Mouse (Mus musculus) retina, embryonic 14.5 days (tissue): ENCODE data around the gene Rragc.

Source experiments
- DNase-seq: peaks from one replicate; pipeline ENCODE4 v3.0.0-alpha.2; 2015; ENCODE audit warnings: low spot score

The Rragc gene

DNA sequence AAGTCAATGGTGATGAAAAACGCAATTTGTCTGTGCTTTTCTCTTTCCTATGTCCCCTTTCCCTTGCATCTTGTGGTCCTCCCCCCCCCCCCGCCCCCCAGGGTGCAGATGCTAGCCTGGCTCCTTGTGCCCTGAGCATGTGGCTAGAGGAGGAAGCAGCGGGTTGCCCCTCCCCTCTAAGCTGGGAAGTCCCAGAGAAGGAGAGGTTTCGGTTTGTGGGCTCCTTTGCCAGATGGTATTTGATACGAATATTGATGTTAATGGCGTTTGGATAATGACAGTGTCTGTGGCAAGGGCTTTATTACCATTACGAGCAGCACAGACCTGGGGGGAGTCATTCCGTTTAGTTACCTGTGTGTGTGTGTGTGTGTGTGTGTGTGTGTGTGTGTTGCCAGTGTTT is 34.8 kb downstream of the Rragc start:
- DNase-seq, result no peak

DNA sequence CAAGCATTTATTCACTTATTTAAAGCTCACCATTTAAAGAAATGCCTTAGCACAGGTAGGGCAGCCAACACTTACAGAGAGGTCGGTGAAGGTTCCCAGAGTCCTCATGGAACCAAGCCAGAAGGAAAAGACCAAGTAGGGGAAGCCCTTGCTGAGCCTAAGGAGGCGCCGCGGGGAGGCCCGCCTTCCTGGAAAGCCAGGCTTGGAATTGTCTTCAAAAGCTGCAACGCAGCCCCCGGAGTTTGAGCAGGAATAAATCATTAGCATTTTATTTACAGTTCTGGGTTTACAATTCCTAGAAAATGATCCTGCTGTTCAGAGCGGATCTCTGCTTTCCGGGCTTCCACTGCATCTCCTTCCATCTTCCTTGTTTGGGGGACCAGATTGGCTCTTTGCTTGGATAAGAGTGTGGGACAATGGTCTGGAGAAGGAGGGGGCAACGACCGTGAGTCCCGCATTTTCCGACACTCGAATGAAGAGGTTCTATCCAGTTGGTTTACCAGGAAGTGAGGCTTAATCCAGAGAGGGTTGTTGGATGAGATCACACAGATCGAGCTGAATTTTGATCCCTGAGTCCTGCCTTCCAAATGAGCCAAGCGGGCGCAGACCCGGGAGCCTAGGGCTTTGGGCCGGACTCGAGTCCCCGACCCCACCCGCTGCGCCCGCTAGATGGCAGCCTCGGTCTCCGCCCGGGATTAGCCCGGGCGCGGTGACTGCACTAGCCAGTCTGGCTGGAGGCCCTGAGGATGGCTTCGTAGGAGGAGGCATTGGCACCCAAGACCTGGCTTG is 39.7 kb downstream of the Rragc start:
- peak; percentile 91 for DNase-seq

DNA sequence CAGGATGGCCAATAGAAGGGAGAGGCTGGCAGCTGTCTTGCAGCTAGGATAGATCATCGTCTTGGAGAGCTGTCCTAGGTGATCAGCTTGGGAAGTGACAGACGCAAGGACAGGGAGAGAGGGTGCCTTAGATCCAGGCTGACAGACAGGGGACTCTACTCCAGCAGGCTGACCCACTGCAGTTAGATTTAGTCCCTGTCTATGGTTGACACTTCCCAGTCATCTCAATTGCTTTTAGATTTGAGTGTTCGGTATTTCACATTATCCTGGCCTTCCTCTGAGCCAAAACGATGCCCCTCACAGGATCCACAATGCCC is 40.2 kb downstream of the Rragc start:
- no peak for DNase-seq

DNA sequence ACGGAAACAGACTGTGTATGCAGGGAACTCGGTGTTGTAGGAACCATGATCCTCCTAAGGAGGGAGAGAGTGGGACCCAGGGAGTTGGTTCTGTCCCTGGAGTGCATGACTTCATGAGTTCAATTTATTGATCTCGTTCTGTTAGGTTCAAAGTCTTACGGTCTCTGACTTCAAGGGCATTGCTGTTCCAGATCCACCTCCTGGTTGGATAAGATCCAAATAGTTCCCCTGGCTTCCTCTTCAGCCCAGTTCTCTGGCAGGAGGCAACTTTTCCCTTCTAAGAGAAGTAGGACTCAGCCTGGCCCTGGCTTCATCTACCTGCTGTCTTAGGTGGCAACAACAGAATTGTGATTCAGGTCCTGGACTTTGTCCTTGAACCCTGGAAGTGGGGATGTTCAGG is 40.6 kb downstream of the Rragc start:
- DNase-seq, result no peak

DNA sequence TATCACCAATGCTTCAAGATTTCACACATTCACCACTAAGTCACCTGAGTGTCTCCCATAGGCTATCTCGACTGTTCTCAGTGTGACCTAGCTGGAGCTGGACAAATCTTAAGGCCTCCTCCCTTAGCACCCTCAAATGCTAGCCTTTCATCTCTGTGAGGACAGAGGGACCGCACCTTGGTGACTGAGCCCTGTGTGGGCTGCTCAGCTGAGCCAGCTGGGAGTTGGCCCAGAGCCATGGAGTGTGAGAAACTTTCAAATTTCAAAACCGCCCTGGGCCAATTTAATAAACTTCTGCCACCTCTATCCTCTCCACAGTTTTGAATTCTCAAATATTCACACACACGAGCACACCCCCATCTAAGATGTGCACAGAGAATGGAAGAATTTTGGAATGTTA is 43.7 kb downstream of the Rragc start:
- no peak for DNase-seq

DNA sequence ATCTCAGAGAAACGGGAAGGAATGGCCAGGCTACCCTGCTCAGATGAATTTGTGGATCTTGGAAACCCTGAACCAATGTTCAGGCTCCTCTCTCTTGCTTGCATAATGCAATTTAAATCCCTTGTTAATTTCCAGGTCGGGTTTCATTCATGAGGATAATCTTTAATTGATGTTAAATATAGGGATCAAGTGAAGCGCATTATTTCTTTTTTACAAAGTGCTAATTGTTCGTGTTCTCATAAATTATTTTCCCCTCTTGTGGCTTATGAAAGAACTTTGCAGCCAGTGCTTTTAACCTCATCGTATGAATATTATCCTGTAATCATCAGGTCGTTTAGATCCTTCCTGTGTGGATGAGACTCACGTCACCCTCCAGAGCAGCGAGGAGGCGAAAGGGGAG is 45.5 kb downstream of the Rragc start:
- DNase-seq, result no peak

DNA sequence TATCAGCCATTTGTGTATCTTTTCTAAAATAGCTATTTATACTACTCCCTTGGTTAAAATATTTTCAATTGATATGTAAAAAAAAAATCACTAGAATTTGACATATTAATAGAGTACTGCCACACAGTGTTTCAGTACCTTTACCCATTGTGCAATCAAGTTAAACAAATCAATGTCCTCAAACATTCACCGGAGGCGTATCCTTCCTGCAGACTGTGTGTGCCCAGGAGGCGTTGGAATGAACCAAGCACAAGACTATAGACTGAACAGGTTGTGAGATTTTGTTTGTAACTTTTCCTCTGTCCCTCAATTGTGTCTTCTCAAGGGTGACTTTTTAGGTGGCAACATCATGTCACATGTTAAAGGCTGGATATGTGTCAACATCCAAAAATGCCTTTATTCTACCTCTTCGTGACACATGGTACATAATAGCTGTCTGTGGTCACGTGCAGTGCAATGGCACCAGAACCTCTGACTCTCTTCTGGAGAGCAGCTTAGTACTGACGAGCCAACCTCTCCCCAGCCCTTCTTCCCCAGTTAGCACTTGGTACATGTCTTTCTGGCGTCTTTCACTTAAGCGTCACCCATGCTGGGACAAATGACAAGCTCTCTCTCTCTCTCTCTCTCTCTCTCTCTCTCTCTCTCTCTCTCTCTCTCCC is 51.5 kb downstream of the Rragc start:
- no peak for DNase-seq

DNA sequence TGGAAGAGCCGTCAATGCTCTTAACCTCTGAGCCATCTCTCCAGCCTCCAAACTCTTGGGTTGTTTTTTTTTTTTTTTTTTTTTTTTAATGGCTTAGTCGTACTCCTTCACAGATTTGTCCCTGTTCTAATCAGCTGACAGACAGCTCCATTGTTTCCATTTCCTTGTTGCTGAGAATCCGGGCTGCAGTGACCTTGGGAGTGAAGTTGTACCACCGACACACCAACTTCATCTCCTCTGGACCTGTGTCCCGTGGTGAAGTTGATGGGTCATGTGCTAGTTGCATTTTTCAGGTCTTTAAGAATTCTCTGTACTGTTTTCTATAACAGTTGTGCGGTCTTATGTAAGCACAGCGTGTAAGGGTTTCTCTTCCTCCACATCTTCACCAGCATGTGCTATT is 52.2 kb downstream of the Rragc start:
- no peak for DNase-seq

DNA sequence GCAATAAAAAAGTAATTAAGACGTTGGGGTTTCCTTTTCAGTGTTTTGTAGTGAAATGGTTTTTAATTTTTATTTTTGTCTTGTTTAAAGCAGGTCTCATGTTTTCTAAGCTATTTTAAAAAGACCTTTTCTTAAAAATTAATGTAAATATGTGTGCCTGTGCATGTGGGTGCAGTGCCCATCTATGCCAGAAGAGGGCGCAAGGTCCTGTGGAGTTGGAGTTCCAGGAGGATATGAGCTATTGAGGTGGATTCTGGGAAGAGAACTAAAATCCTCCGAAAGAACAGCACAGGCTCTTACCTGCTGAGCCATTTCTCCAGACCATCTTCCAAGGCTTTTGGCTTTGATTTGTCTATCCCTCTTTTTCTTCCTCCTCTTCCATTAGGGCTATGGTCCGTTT is 53.8 kb downstream of the Rragc start:
- DNase-seq, result no peak

DNA sequence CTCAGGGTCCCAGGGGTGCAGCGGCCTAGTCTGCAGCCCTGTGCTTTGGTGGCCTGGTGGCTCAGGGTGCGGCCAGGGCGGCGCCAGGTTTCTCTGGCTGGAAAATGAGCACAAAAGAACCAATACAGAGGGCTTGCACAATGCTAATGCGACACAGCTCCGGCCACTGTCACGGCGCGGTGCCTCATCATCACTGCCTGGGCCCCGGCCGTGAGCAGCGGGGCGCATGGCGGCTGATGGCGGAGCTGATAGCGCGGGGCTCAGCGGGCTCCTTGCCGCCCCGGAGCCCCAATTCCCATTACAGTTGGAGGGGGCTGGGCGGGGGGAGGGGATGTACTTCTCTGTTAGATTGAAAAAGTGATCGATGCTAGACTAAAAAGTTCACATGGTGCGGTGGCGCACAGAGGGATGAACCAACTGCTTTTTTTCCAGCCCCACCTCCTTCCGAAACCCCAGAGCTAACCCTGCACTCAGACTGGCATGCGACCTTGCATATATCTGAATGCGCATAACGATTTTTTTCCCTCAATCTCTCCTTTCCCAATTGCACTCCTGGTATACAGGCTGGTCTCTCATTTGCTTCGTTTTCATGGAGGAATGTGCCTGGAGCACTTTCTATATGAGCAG is 55.3 kb downstream of the Rragc start:
- peak; percentile 47 for DNase-seq

DNA sequence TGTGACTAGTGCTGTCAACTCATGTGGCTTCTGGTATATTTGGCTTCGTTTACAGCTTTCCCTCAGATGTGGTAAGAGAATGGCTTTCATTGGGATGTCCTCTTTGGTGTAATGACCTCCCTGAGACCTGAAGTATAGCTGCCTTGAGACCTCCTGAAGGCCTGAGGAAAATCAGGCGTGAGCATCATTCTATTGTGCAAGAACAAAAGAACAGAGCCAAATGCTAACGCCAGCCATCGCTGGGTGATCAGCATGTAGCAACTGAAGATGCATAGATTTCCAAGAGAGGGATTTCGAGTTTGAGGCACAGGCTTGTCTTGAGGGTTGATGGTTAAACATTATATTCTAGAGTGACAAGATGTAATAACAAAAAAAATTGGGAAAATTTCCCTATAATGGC is 64.9 kb downstream of the Rragc start:
- peak; percentile 48 for DNase-seq
